Mouse (Mus musculus) liver, embryonic 14.5 days (tissue): ENCODE results near the gene 4931414P19Rik.

ENCODE experiments used
- CTCF ChIP-seq: IDR thresholded peaks from 2 replicates; pipeline ENCODE4 v1.5.1; 2016; ENCODE audit warnings: antibody characterized with exemption, low read depth, control low read depth
- EP300 ChIP-seq: IDR thresholded peaks from 2 replicates; pipeline ENCODE4 v1.6.1; 2016; ENCODE audit warnings: antibody characterized with exemption, low read depth

GRCm38 (mm10) chr14:54607226-54607625, 1.4 kb upstream of the 4931414P19Rik start:
- TF ChIP-seq EP300 (no peak), CTCF (no peak)
